Comparison of ENCODE assay signal across 13 mouse cellular contexts in genomic region chr11:117278113-117278512, GRCm38 (mm10).
A peak's percentile ranks its signal among the peaks of the same experiment; 100 is the strongest.
DNase-seq lines count a peak whose midpoint lies in the region; ATAC-seq and TF ChIP-seq lines count a peak whose summit lies in the region.
"Had no signal": no experiment of that assay in that cellular context is flagged by ENCODE, and none has a peak within 500 bp of the region (broad histone marks: within the 10 kb centered on the region; RNA-seq: fewer than 3 reads in every experiment).

No protein-coding gene starts in this region.

- no peak for TF ChIP-seq EP300 in lung, postnatal 0 days (IDR thresholded peaks at IDR 0.05)

- peak overlapping the region; percentile 22 for H3K4me3 ChIP-seq in hindbrain, embryonic 10.5 days
- H3K4me3 ChIP-seq in hindbrain, embryonic 14.5 days (replicated peaks; ENCODE audit: low read length) = no peak overlapping the region
- no peak overlapping the region for H3K4me3 ChIP-seq in lung, postnatal 0 days (ENCODE audit: low read depth, low read length)
- H3K4me3 ChIP-seq in embryonic facial prominence, embryonic 15.5 days (replicated peaks) = no peak overlapping the region
- H3K4me3 ChIP-seq in stomach, embryonic 16.5 days (replicated peaks; ENCODE audit: low read length) = no peak overlapping the region
- H3K4me3 ChIP-seq: erythroblast, embryonic 14.5 days; midbrain, embryonic 13.5 days had no signal

- peaks cover 99% of the 10 kb centered on the region for H3K4me1 ChIP-seq in hindbrain, embryonic 10.5 days (replicated peaks)
- peaks cover 27% of the 10 kb centered on the region; the same call in 1 of the 2 replicates for H3K4me1 ChIP-seq in hindbrain, embryonic 14.5 days (replicated peaks; ENCODE audit: control insufficient read depth, insufficient read depth, low read length)
- H3K4me1 ChIP-seq in lung, postnatal 0 days (ENCODE audit: insufficient read depth, low read depth, low read length) = peaks cover 18% of the 10 kb centered on the region
- H3K4me1 ChIP-seq in embryonic facial prominence, embryonic 15.5 days = peaks cover 93% of the 10 kb centered on the region
- H3K4me1 ChIP-seq in stomach, embryonic 16.5 days (ENCODE audit: control insufficient read depth, insufficient read depth, low read length) = peaks cover 78% of the 10 kb centered on the region

- H3K27ac ChIP-seq in hindbrain, embryonic 10.5 days = peak overlapping the region; percentile 83
- H3K27ac ChIP-seq in hindbrain, embryonic 14.5 days = no peak overlapping the region
- H3K27ac ChIP-seq in lung, postnatal 0 days (ENCODE audit: low read length) = peak overlapping the region; percentile 32; the same call in 1 of the 2 replicates
- H3K27ac ChIP-seq in embryonic facial prominence, embryonic 15.5 days (replicated peaks) = peak overlapping the region; percentile 44; the same call in 1 of the 2 replicates
- peak overlapping the region; percentile 6; the same call in 1 of the 2 replicates for H3K27ac ChIP-seq in stomach, embryonic 16.5 days (ENCODE audit: low read length)
- H3K27ac ChIP-seq: liver, embryonic 14.5 days; midbrain, embryonic 13.5 days had no signal

- no peak overlapping the region for H3K9ac ChIP-seq in hindbrain, embryonic 14.5 days
- no peak overlapping the region for H3K9ac ChIP-seq in lung, postnatal 0 days (replicated peaks; ENCODE audit: low read depth)
- H3K9ac ChIP-seq in embryonic facial prominence, embryonic 15.5 days = no peak overlapping the region
- H3K9ac ChIP-seq in stomach, embryonic 16.5 days (ENCODE audit: low read length) = peak overlapping the region; percentile 51
- H3K9ac ChIP-seq: liver, embryonic 14.5 days; midbrain, embryonic 13.5 days had no signal

- peaks cover 17% of the 10 kb centered on the region for H3K36me3 ChIP-seq in hindbrain, embryonic 10.5 days
- no peaks in the 10 kb centered on the region for H3K36me3 ChIP-seq in hindbrain, embryonic 14.5 days (replicated peaks; ENCODE audit: control insufficient read depth, insufficient read depth)
- H3K36me3 ChIP-seq in lung, postnatal 0 days (ENCODE audit: insufficient read depth, low read length) = no peaks in the 10 kb centered on the region
- no peaks in the 10 kb centered on the region for H3K36me3 ChIP-seq in embryonic facial prominence, embryonic 15.5 days
- H3K36me3 ChIP-seq in stomach, embryonic 16.5 days (ENCODE audit: control insufficient read depth, insufficient read depth, low read length) = no peaks in the 10 kb centered on the region
- H3K36me3 ChIP-seq: midbrain, embryonic 13.5 days had no signal

- no peak for ATAC-seq in hindbrain, embryonic 14.5 days (ENCODE audit: low FRiP score)
- ATAC-seq in lung, postnatal 0 days = peak; percentile 2; the same call in 1 of the 2 replicates
- ATAC-seq in embryonic facial prominence, embryonic 15.5 days (ENCODE audit: insufficient number of reproducible peaks, low FRiP score, low TSS enrichment, low read depth) = no peak
- no peak for ATAC-seq in stomach, embryonic 16.5 days (ENCODE audit: insufficient read depth, low FRiP score)
- ATAC-seq: midbrain, embryonic 13.5 days had no signal

- no peaks in the 10 kb centered on the region for H3K9me3 ChIP-seq in hindbrain, embryonic 10.5 days
- no peaks in the 10 kb centered on the region for H3K9me3 ChIP-seq in hindbrain, embryonic 14.5 days (ENCODE audit: control insufficient read depth, low read length)
- H3K9me3 ChIP-seq in lung, postnatal 0 days (ENCODE audit: low read length) = no peaks in the 10 kb centered on the region
- H3K9me3 ChIP-seq in embryonic facial prominence, embryonic 15.5 days (replicated peaks) = no peaks in the 10 kb centered on the region
- H3K9me3 ChIP-seq in stomach, embryonic 16.5 days (replicated peaks; ENCODE audit: control insufficient read depth, low read length) = no peaks in the 10 kb centered on the region
- H3K9me3 ChIP-seq: midbrain, embryonic 13.5 days had no signal

- DNase-seq in hindbrain, embryonic 10.5 days (ENCODE audit: low spot score) = peak; percentile 57
- DNase-seq in hindbrain, embryonic 14.5 days (ENCODE audit: low spot score) = no peak
- DNase-seq in lung, postnatal 0 days (ENCODE audit: low spot score) = no peak
- DNase-seq in lung, postnatal 36 days = no peak
- DNase-seq in right cerebral cortex, postnatal 4 days = no peak
- DNase-seq: adrenal gland, adult 2 months; cerebellum, adult 11-12 months; gastrocnemius, postnatal 36 days had no signal

- 0% methylated on average over 1 of the region's 1 CpGs for WGBS in hindbrain, embryonic 10.5 days
- WGBS in hindbrain, embryonic 14.5 days = 0% methylated on average over 1 of the region's 1 CpGs
- 89% methylated on average over 1 of the region's 1 CpGs for WGBS in lung, postnatal 0 days
- 28% methylated on average over 1 of the region's 1 CpGs for WGBS in embryonic facial prominence, embryonic 15.5 days
- WGBS in stomach, embryonic 16.5 days = 23% methylated on average over 1 of the region's 1 CpGs

- no peaks in the 10 kb centered on the region for H3K27me3 ChIP-seq in hindbrain, embryonic 10.5 days (ENCODE audit: insufficient read depth, poor library complexity, severe bottlenecking)
- H3K27me3 ChIP-seq in hindbrain, embryonic 14.5 days (ENCODE audit: control insufficient read depth, insufficient read depth, low read length) = no peaks in the 10 kb centered on the region
- H3K27me3 ChIP-seq in lung, postnatal 0 days (replicated peaks; ENCODE audit: insufficient read depth, low read length) = no peaks in the 10 kb centered on the region
- no peaks in the 10 kb centered on the region for H3K27me3 ChIP-seq in embryonic facial prominence, embryonic 15.5 days
- H3K27me3 ChIP-seq in stomach, embryonic 16.5 days (ENCODE audit: control insufficient read depth, insufficient read depth, low read length) = no peaks in the 10 kb centered on the region
- H3K27me3 ChIP-seq: midbrain, embryonic 13.5 days had no signal

- TF ChIP-seq CTCF in lung, postnatal 0 days (IDR thresholded peaks at IDR 0.05) = no peak

- H3K4me2 ChIP-seq in hindbrain, embryonic 14.5 days (replicated peaks) = no peak overlapping the region
- H3K4me2 ChIP-seq in lung, postnatal 0 days (replicated peaks; ENCODE audit: low read depth, low read length) = no peak overlapping the region
- H3K4me2 ChIP-seq in embryonic facial prominence, embryonic 15.5 days (replicated peaks) = no peak overlapping the region
- H3K4me2 ChIP-seq in stomach, embryonic 16.5 days (ENCODE audit: low read depth, low read length) = no peak overlapping the region
- H3K4me2 ChIP-seq: midbrain, embryonic 13.5 days had no signal
